Mouse (Mus musculus) MEL (cell line): Measurements from ENCODE around the gene Klhl25. TPM values are rescaled to one million over a fixed set of nuclear protein-coding genes. Genes with fewer than 3 reads are reported as not detected.

Experiments
- DNase-seq: peaks from one replicate; pipeline ENCODE4 v3.0.0; 2011; ENCODE audit warnings: low read depth, low spot score
- H3K27ac ChIP-seq: 2 replicates; pipeline ENCODE4 v1.5.1; 2012; ENCODE audit warnings: low read depth, mild to moderate bottlenecking, control low read depth, low read length, moderate library complexity; ENCODE audit not compliant: control insufficient read depth
- H3K27me3 ChIP-seq, 2 experiments: fragments of 150-350 bp in 1 of 2; sonication (generic) in 1 of 2; 2 replicates each; pipeline ENCODE4 v1.6.1; 2012; ENCODE audit warnings: low read length in 2 of 2, mild to moderate bottlenecking in 2 of 2, improper control_type of control experiment in 1 of 2, moderate library complexity in 1 of 2; ENCODE audit not compliant: insufficient read depth in 2 of 2, control insufficient read depth in 1 of 2
- H3K36me3 ChIP-seq, 2 experiments: 2 replicates each; pipeline ENCODE4 v1.6.1; 2012 to 2014; ENCODE audit warnings: low read length in 2 of 2, improper control_type of control experiment in 1 of 2, inconsistent platforms in 1 of 2, mild to moderate bottlenecking in 1 of 2; ENCODE audit not compliant: insufficient read depth in 2 of 2, control insufficient read depth in 1 of 2
- H3K4me1 ChIP-seq, 2 experiments: fragments of 150-350 bp in 1 of 2; sonication (generic) in 1 of 2; 2 replicates each; pipeline ENCODE4 v1.6.1; 2012; ENCODE audit warnings: low read length in 2 of 2, improper control_type of control experiment in 1 of 2, mild to moderate bottlenecking in 1 of 2; ENCODE audit not compliant: insufficient read depth in 2 of 2, control insufficient read depth in 1 of 2
- H3K4me3 ChIP-seq, 2 experiments: fragments of 150-350 bp in 1 of 2; sonication (generic) in 1 of 2; 2 replicates each; pipeline ENCODE4 v1.5.1; 2012; ENCODE audit warnings: low read depth in 2 of 2, low read length in 2 of 2, mild to moderate bottlenecking in 2 of 2, moderate library complexity in 2 of 2, control low read depth in 1 of 2, improper control_type of control experiment in 1 of 2; ENCODE audit not compliant: control insufficient read depth in 1 of 2, insufficient read depth in 1 of 2
- H3K79me2 ChIP-seq: 2 replicates; pipeline ENCODE4 v1.6.1; 2012; ENCODE audit warnings: mild to moderate bottlenecking, low read length, moderate library complexity; ENCODE audit not compliant: control insufficient read depth, poor library complexity, insufficient read depth
- H3K9ac ChIP-seq: 2 replicates; pipeline ENCODE4 v1.6.1; 2012; ENCODE audit warnings: low read depth, mild to moderate bottlenecking, control low read depth, low read length, moderate library complexity; ENCODE audit not compliant: control insufficient read depth, poor library complexity, severe bottlenecking
- H3K9me3 ChIP-seq: fragments of 150-350 bp; sonication (generic); replicated peaks from 2 replicates; pipeline ENCODE4 v1.6.1; 2012; ENCODE audit warnings: mild to moderate bottlenecking, low read length, improper control_type of control experiment, moderate library complexity; ENCODE audit not compliant: insufficient read depth
- BHLHE40 ChIP-seq: IDR thresholded peaks from 2 replicates; pipeline ENCODE4 v1.6.1; 2012; ENCODE audit warnings: low read depth, mild to moderate bottlenecking, inconsistent platforms, low read length, improper control_type of control experiment, borderline replicate concordance
- CTCF ChIP-seq, 3 experiments: IDR thresholded peaks in 2 of 3; conservative IDR thresholded peaks in 1 of 3; 2 replicates each; pipeline ENCODE4 v1.5.1; 2011 to 2012; ENCODE audit warnings: low read length in 3 of 3, low read depth in 2 of 3, mild to moderate bottlenecking in 2 of 3, improper control_type of control experiment in 1 of 3, inconsistent platforms in 1 of 3, mixed read lengths in 1 of 3, moderate library complexity in 1 of 3; ENCODE audit not compliant: control insufficient read depth in 1 of 3, insufficient read depth in 1 of 3, poor library complexity in 1 of 3, severe bottlenecking in 1 of 3
- E2F4 ChIP-seq: IDR thresholded peaks from 2 replicates; pipeline ENCODE4 v1.6.1; 2011; ENCODE audit warnings: low read depth, low read length, improper control_type of control experiment, borderline replicate concordance
- EP300 ChIP-seq, 2 experiments: IDR thresholded peaks; 2 replicates each; pipeline ENCODE4 v1.6.1; 2011; ENCODE audit warnings: improper control_type of control experiment in 2 of 2, low read length in 2 of 2, low read depth in 1 of 2, mild to moderate bottlenecking in 1 of 2
- ETS1 ChIP-seq: IDR thresholded peaks from 2 replicates; pipeline ENCODE4 v1.6.1; 2012; ENCODE audit warnings: low read depth, mild to moderate bottlenecking, inconsistent platforms, low read length, improper control_type of control experiment, moderate library complexity
- GABPA ChIP-seq: IDR thresholded peaks from 2 replicates; pipeline ENCODE4 v1.6.1; 2012; ENCODE audit warnings: low read depth, mild to moderate bottlenecking, inconsistent platforms, low read length, improper control_type of control experiment, moderate library complexity
- GATA1 ChIP-seq: IDR thresholded peaks from 2 replicates; pipeline ENCODE4 v1.6.1; 2011; ENCODE audit warnings: low read depth, low read length, improper control_type of control experiment
- JUND ChIP-seq: IDR thresholded peaks from 2 replicates; pipeline ENCODE4 v1.6.1; 2011; ENCODE audit warnings: low read depth, mild to moderate bottlenecking, improper control_type of control experiment, low read length
- KAT2A ChIP-seq: conservative IDR thresholded peaks from 2 replicates; pipeline ENCODE4 v1.6.1; 2012; ENCODE audit warnings: low read depth, low read length, improper control_type of control experiment, inconsistent platforms
- MXI1 ChIP-seq: IDR thresholded peaks from 2 replicates; pipeline ENCODE4 v1.6.1; 2011; ENCODE audit warnings: mild to moderate bottlenecking, low read depth, low read length, improper control_type of control experiment
- MYB ChIP-seq: IDR thresholded peaks from 2 replicates; pipeline ENCODE4 v1.6.1; 2011; ENCODE audit warnings: mild to moderate bottlenecking, low read depth, low read length, improper control_type of control experiment
- MYC ChIP-seq: IDR thresholded peaks from 2 replicates; pipeline ENCODE4 v1.6.1; 2011; ENCODE audit warnings: low read depth, mild to moderate bottlenecking, low read length, improper control_type of control experiment, moderate library complexity
- NELFE ChIP-seq: IDR thresholded peaks from 2 replicates; pipeline ENCODE4 v1.6.1; 2011; ENCODE audit warnings: low read depth, low read length, improper control_type of control experiment
- POLR2A ChIP-seq, 2 experiments: IDR thresholded peaks; 2 replicates each; pipeline ENCODE4 v1.6.1; 2011 to 2012; ENCODE audit warnings: low read length in 2 of 2, mild to moderate bottlenecking in 2 of 2, control low read depth in 1 of 2, improper control_type of control experiment in 1 of 2, low read depth in 1 of 2, moderate library complexity in 1 of 2; ENCODE audit not compliant: control insufficient read depth in 1 of 2, insufficient read depth in 1 of 2, poor library complexity in 1 of 2
- POLR2AphosphoS2 ChIP-seq: IDR thresholded peaks from 2 replicates; pipeline ENCODE4 v1.6.1; 2011; ENCODE audit warnings: low read length, improper control_type of control experiment
- POLR2AphosphoS5 ChIP-seq: IDR thresholded peaks from 2 replicates; pipeline ENCODE4 v1.6.1; 2012; ENCODE audit warnings: low read depth, borderline replicate concordance, mild to moderate bottlenecking, inconsistent platforms, low read length, moderate library complexity, mixed read lengths
- RAD21 ChIP-seq: IDR thresholded peaks from 2 replicates; pipeline ENCODE4 v1.6.1; 2011; ENCODE audit warnings: mild to moderate bottlenecking, low read depth, low read length, improper control_type of control experiment
- RCOR1 ChIP-seq: IDR thresholded peaks from 2 replicates; pipeline ENCODE4 v1.6.1; 2012; ENCODE audit warnings: low read depth, mild to moderate bottlenecking, inconsistent platforms, low read length, improper control_type of control experiment
- SMC3 ChIP-seq: IDR thresholded peaks from 2 replicates; pipeline ENCODE4 v1.6.1; 2011; ENCODE audit warnings: low read depth, low read length, improper control_type of control experiment
- TAL1 ChIP-seq: IDR thresholded peaks from 2 replicates; pipeline ENCODE4 v1.6.1; 2012; ENCODE audit warnings: mild to moderate bottlenecking, inconsistent platforms, low read length, moderate library complexity, mixed read lengths
- TBP ChIP-seq: IDR thresholded peaks from 2 replicates; pipeline ENCODE4 v1.8.0; 2011; ENCODE audit warnings: low read depth, low read length, improper control_type of control experiment
- TCF12 ChIP-seq: IDR thresholded peaks from 2 replicates; pipeline ENCODE4 v1.6.1; 2014; ENCODE audit warnings: low read depth, mild to moderate bottlenecking, inconsistent platforms, low read length, improper control_type of control experiment, moderate library complexity
- USF1 ChIP-seq: IDR thresholded peaks from 2 replicates; pipeline ENCODE4 v1.6.1; 2014; ENCODE audit warnings: low read depth, mild to moderate bottlenecking, inconsistent platforms, low read length, improper control_type of control experiment, moderate library complexity
- ZMIZ1 ChIP-seq: IDR thresholded peaks from 2 replicates; pipeline ENCODE4 v1.6.1; 2012; ENCODE audit warnings: low read depth, mild to moderate bottlenecking, inconsistent platforms, low read length, improper control_type of control experiment, moderate library complexity
- ZNF384 ChIP-seq: IDR thresholded peaks from 2 replicates; pipeline ENCODE4 v1.6.1; 2012; ENCODE audit warnings: low read depth, mild to moderate bottlenecking, inconsistent platforms, low read length, improper control_type of control experiment
- polyA plus RNA-seq, 2 experiments: library from polyadenylated mRNA; stranded (reverse) in 1 of 2; unstranded in 1 of 2; fragments of >175 nt in 1 of 2; fragments of >200 nt in 1 of 2; gene quantifications; 2 replicates each; pipeline versions ENCODE4 v1.2.1 to v1.2.4; 2012; ENCODE audit warnings: low replicate concordance in 2 of 2, low read depth in 1 of 2; ENCODE audit not compliant: insufficient read length in 2 of 2, insufficient read depth in 1 of 2, missing spikeins in 1 of 2
- total RNA-seq: library from RNA; depleted of rRNA; stranded (reverse); fragments of 300-350 nt; gene quantifications from 2 replicates; pipeline ENCODE4 v1.2.3, GENCODE M21; 2012

Klhl25 gene
- total and polyA plus RNA-seq, 3 experiments = 7.4 to 11.4 TPM; not detected in 1

DNA sequence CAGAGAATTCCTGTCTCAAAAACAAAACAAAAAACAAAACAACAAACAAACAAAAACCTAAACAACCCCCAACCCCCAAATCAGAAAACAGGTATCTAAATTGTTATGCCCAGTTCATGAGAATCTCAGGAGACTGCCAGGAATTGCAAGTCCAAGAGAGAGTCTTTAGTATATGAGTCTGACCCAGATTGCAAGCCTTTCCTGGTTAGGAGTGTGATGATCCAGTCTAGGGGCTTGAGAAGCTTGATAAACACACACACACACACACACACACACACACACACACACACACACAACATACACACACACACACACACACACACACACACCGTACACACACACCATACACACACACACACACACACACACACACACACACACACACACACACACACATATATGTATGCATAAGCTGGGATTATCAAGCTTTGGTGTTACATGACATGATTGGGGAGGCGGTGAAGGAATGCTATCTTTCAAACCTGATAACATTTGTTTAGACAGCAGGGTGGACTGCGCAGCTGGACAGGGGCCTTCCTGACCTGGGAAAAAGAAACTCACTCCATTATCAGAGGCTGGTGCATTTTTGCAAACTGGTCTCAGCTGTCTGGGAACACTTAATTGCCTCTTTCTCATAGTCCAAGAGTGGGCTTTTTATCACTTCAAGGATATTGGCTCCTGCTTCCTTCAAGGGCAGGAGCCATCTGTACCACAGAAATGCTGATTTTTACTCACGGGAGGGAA is 21.6 kb upstream of the Klhl25 start:
- Histone ChIP-seq H3K9ac (no peak overlapping the region), H3K79me2 (no peaks in the 10 kb centered on the region), H3K4me3 (no peak overlapping the region), H3K4me1 (peaks cover 13 to 18% of the 10 kb centered on the region in 2 experiments), H3K9me3 (no peaks in the 10 kb centered on the region), H3K27ac (no peak overlapping the region), H3K36me3 (peaks cover 0 to 11% of the 10 kb centered on the region in 2 experiments; a peak in 2 of 4 replicates), H3K27me3 (no peaks in the 10 kb centered on the region)
- no peak for TF ChIP-seq POLR2AphosphoS5
- no peak for TF ChIP-seq POLR2AphosphoS2
- TF ChIP-seq KAT2A = no peak
- no peak for TF ChIP-seq GABPA
- no peak for TF ChIP-seq BHLHE40
- TF ChIP-seq MYB = no peak
- no peak for TF ChIP-seq EP300 (IDR thresholded peaks at IDR 0.05; ENCODE audit: low read depth in 1 of 2, low read length in 2 of 2)
- no peak for TF ChIP-seq TCF12
- TF ChIP-seq MYC = no peak
- no peak for TF ChIP-seq POLR2A (IDR thresholded peaks at IDR 0.05; ENCODE audit: control insufficient read depth in 1 of 2, insufficient read depth in 1 of 2, low read depth in 1 of 2, low read length in 2 of 2, poor library complexity in 1 of 2)
- TF ChIP-seq SMC3 = no peak
- no peak for TF ChIP-seq RCOR1
- DNase-seq = no peak

DNA sequence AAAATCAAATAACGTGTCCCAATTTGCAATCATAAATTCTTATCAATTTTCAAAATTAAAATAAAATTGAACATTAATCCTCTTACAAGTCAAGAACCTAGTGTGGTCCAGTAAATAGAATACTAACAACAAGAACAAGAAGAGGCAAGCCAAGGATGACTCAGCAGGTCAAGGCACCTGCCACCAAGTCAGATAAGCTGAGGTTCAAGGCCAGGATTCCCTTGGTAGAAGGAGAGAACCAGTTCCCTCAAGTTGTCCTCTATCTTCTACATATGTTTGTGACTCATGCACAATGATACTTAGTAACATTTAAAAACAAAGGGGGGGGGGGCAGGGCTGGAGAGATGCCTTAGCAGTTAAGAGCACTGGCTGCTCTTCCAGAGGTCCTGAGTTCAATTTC is 20.8 kb upstream of the Klhl25 start:
- Histone ChIP-seq H3K36me3 (peaks cover 0 to 11% of the 10 kb centered on the region in 2 experiments; a peak in 2 of 4 replicates), H3K9ac (no peak overlapping the region), H3K4me3 (no peak overlapping the region), H3K4me1 (peaks cover 13 to 14% of the 10 kb centered on the region in 2 experiments), H3K27me3 (no peaks in the 10 kb centered on the region), H3K27ac (no peak overlapping the region)
- TF ChIP-seq CTCF (IDR thresholded peaks at IDR 0.05 in 2 of 3, conservative IDR thresholded peaks at IDR 0.05 in 1 of 3; ENCODE audit: control insufficient read depth in 1 of 3, insufficient read depth in 1 of 3, low read depth in 2 of 3, low read length in 3 of 3, poor library complexity in 1 of 3, severe bottlenecking in 1 of 3) (no peak), MXI1 (no peak), GABPA (peak; percentile 69; the same call in 1 of the 2 replicates), RCOR1 (0 out of 2 replicates have a peak, but pooled peaks have one; percentile 18), EP300 (IDR thresholded peaks at IDR 0.05; ENCODE audit: low read depth in 1 of 2, low read length in 2 of 2) (peak; percentile 50 to 56), RAD21 (no peak), MYB (no peak), ETS1 (peak; percentile 67; the same call in 1 of the 2 replicates), NELFE (no peak), USF1 (no peak), ZMIZ1 (no peak), ZNF384 (no peak), JUND (peak; percentile 38; the same call in 1 of the 2 replicates), TCF12 (peak; percentile 41; the same call in 1 of the 2 replicates), TAL1 (peak; percentile 10; the same call in 1 of the 2 replicates), TBP (no peak), KAT2A (no peak), GATA1 (peak; percentile 62; the same call in 1 of the 2 replicates), E2F4 (no peak), MYC (no peak), BHLHE40 (0 out of 2 replicates have a peak, but pooled peaks have one; percentile 10)
- TF ChIP-seq, all 39 proteins: peak for 9
- Histone ChIP-seq H3K79me2 (no peaks in the 10 kb centered on the region), H3K9me3 (no peaks in the 10 kb centered on the region)
- DNase-seq = peak; percentile 64
